Mouse (Mus musculus): ENCODE measurements at regions not wholly inside any gene's neighbourhood (a gene's known extent, or its start where the extent isn't known, plus 50 kb on each side); places are given as distances from the start of the nearest gene placed in this dataset.

GRCm38 (mm10) chr13:47368041-47368823 is 245.8 kb downstream of the Rnf144b start:
- ATAC-seq (ENCODE audit: low read depth) = peak; percentile 49; the same call in 1 of the 2 replicates
- Histone ChIP-seq H3K9ac (replicated peaks; ENCODE audit: low read depth, low read length) (no peak overlapping the region), H3K4me1 (ENCODE audit: control insufficient read depth, insufficient read depth, low read length) (0 out of 2 replicates have a peak, but pooled peaks cover 4% of the 10 kb centered on the region), H3K9me3 (ENCODE audit: control insufficient read depth, low read length) (no peaks in the 10 kb centered on the region), H3K4me2 (ENCODE audit: low read depth, low read length) (no peak overlapping the region), H3K4me3 (ENCODE audit: low read depth, low read length) (no peak overlapping the region), H3K27ac (ENCODE audit: low read depth, low read length) (no peak overlapping the region), H3K27me3 (ENCODE audit: control insufficient read depth, insufficient read depth, low read length) (no peaks in the 10 kb centered on the region), H3K36me3 (ENCODE audit: control insufficient read depth, insufficient read depth, low read length) (no peaks in the 10 kb centered on the region)
- WGBS = 19% methylated on average over 13 of the region's 13 CpGs

- H3K36me3 ChIP-seq (ENCODE audit: control insufficient read depth, insufficient read depth, low read length) = no peaks in the 10 kb centered on the region
- no peak overlapping the region for H3K9ac ChIP-seq (replicated peaks; ENCODE audit: low read depth, low read length)
- no peak overlapping the region for H3K27ac ChIP-seq (ENCODE audit: low read depth, low read length)
- H3K27me3 ChIP-seq (ENCODE audit: control insufficient read depth, insufficient read depth, low read length) = no peaks in the 10 kb centered on the region
- no peaks in the 10 kb centered on the region for H3K4me1 ChIP-seq (ENCODE audit: control insufficient read depth, insufficient read depth, low read length)
- no peak for ATAC-seq (ENCODE audit: low read depth)
- no peak overlapping the region for H3K4me2 ChIP-seq (ENCODE audit: low read depth, low read length)
- H3K9me3 ChIP-seq (ENCODE audit: control insufficient read depth, low read length) = no peaks in the 10 kb centered on the region
- 70% methylated on average over 1 of the region's 1 CpGs for WGBS
- H3K4me3 ChIP-seq (ENCODE audit: low read depth, low read length) = no peak overlapping the region
Observed at GRCm38 (mm10) chr13:47374583-47374982, 252.1 kb downstream of the Rnf144b start.

- WGBS = 59% methylated on average over 5 of the region's 5 CpGs
- Histone ChIP-seq H3K4me1 (ENCODE audit: control insufficient read depth, insufficient read depth, low read length) (no peaks in the 10 kb centered on the region), H3K27me3 (ENCODE audit: control insufficient read depth, insufficient read depth, low read length) (no peaks in the 10 kb centered on the region), H3K9me3 (ENCODE audit: control insufficient read depth, low read length) (no peaks in the 10 kb centered on the region), H3K36me3 (ENCODE audit: control insufficient read depth, insufficient read depth, low read length) (no peaks in the 10 kb centered on the region), H3K9ac (replicated peaks; ENCODE audit: low read depth, low read length) (no peak overlapping the region), H3K4me3 (ENCODE audit: low read depth, low read length) (no peak overlapping the region), H3K27ac (ENCODE audit: low read depth, low read length) (no peak overlapping the region), H3K4me2 (ENCODE audit: low read depth, low read length) (no peak overlapping the region)
- ATAC-seq (ENCODE audit: low read depth) = no peak
Observed at GRCm38 (mm10) chr13:47391023-47391422, 268.6 kb downstream of the Rnf144b start.

- no peaks in the 10 kb centered on the region for H3K4me1 ChIP-seq (ENCODE audit: control insufficient read depth, insufficient read depth, low read length)
- H3K4me2 ChIP-seq (ENCODE audit: low read depth, low read length) = no peak overlapping the region
- WGBS = 57% methylated on average over 8 of the region's 8 CpGs
- no peak overlapping the region for H3K4me3 ChIP-seq (ENCODE audit: low read depth, low read length)
- no peak overlapping the region for H3K9ac ChIP-seq (replicated peaks; ENCODE audit: low read depth, low read length)
- no peaks in the 10 kb centered on the region for H3K27me3 ChIP-seq (ENCODE audit: control insufficient read depth, insufficient read depth, low read length)
- peak overlapping the region; percentile 45; the same call in 1 of the 2 replicates for H3K27ac ChIP-seq (ENCODE audit: low read depth, low read length)
- no peak for ATAC-seq (ENCODE audit: low read depth)
- no peaks in the 10 kb centered on the region for H3K36me3 ChIP-seq (ENCODE audit: control insufficient read depth, insufficient read depth, low read length)
- no peaks in the 10 kb centered on the region for H3K9me3 ChIP-seq (ENCODE audit: control insufficient read depth, low read length)
Observed at GRCm38 (mm10) chr13:47397726-47398350, 275.4 kb downstream of the Rnf144b start.

- no peak overlapping the region for H3K4me3 ChIP-seq (ENCODE audit: low read depth, low read length)
- H3K9ac ChIP-seq (replicated peaks; ENCODE audit: low read depth, low read length) = no peak overlapping the region
- H3K4me2 ChIP-seq (ENCODE audit: low read depth, low read length) = no peak overlapping the region
- ATAC-seq (ENCODE audit: low read depth) = no peak
- H3K36me3 ChIP-seq (ENCODE audit: control insufficient read depth, insufficient read depth, low read length) = no peaks in the 10 kb centered on the region
- no peaks in the 10 kb centered on the region for H3K4me1 ChIP-seq (ENCODE audit: control insufficient read depth, insufficient read depth, low read length)
- WGBS = 58% methylated on average over 5 of the region's 5 CpGs
- H3K27ac ChIP-seq (ENCODE audit: low read depth, low read length) = 0 out of 2 replicates have a peak overlapping the region, but pooled peaks have one; percentile 10
- H3K9me3 ChIP-seq (ENCODE audit: control insufficient read depth, low read length) = no peaks in the 10 kb centered on the region
- no peaks in the 10 kb centered on the region for H3K27me3 ChIP-seq (ENCODE audit: control insufficient read depth, insufficient read depth, low read length)
Observed at GRCm38 (mm10) chr13:47398976-47399375, 276.5 kb downstream of the Rnf144b start.

GRCm38 (mm10) chr13:47413261-47413660 is 290.8 kb downstream of the Rnf144b start:
- 90% methylated on average over 3 of the region's 3 CpGs for WGBS
- H3K4me1 ChIP-seq (ENCODE audit: control insufficient read depth, insufficient read depth, low read length) = no peaks in the 10 kb centered on the region
- H3K4me2 ChIP-seq (ENCODE audit: low read depth, low read length) = no peak overlapping the region
- H3K36me3 ChIP-seq (ENCODE audit: control insufficient read depth, insufficient read depth, low read length) = no peaks in the 10 kb centered on the region
- no peak overlapping the region for H3K27ac ChIP-seq (ENCODE audit: low read depth, low read length)
- no peak for ATAC-seq (ENCODE audit: low read depth)
- H3K9ac ChIP-seq (replicated peaks; ENCODE audit: low read depth, low read length) = no peak overlapping the region
- no peak overlapping the region for H3K4me3 ChIP-seq (ENCODE audit: low read depth, low read length)
- no peaks in the 10 kb centered on the region for H3K9me3 ChIP-seq (ENCODE audit: control insufficient read depth, low read length)
- no peaks in the 10 kb centered on the region for H3K27me3 ChIP-seq (ENCODE audit: control insufficient read depth, insufficient read depth, low read length)

- 66% methylated on average over 9 of the region's 9 CpGs for WGBS
- Histone ChIP-seq H3K9ac (replicated peaks; ENCODE audit: low read depth, low read length) (no peak overlapping the region), H3K4me2 (ENCODE audit: low read depth, low read length) (no peak overlapping the region), H3K27me3 (ENCODE audit: control insufficient read depth, insufficient read depth, low read length) (no peaks in the 10 kb centered on the region), H3K4me3 (ENCODE audit: low read depth, low read length) (no peak overlapping the region), H3K4me1 (ENCODE audit: control insufficient read depth, insufficient read depth, low read length) (no peaks in the 10 kb centered on the region), H3K36me3 (ENCODE audit: control insufficient read depth, insufficient read depth, low read length) (no peaks in the 10 kb centered on the region), H3K9me3 (ENCODE audit: control insufficient read depth, low read length) (no peaks in the 10 kb centered on the region), H3K27ac (ENCODE audit: low read depth, low read length) (no peak overlapping the region)
- no peak for ATAC-seq (ENCODE audit: low read depth)
Observed at GRCm38 (mm10) chr13:47413940-47414339, 291.5 kb downstream of the Rnf144b start.

- no peak overlapping the region for H3K4me3 ChIP-seq (ENCODE audit: low read depth, low read length)
- no peaks in the 10 kb centered on the region for H3K9me3 ChIP-seq (ENCODE audit: control insufficient read depth, low read length)
- no peaks in the 10 kb centered on the region for H3K4me1 ChIP-seq (ENCODE audit: control insufficient read depth, insufficient read depth, low read length)
- no peaks in the 10 kb centered on the region for H3K27me3 ChIP-seq (ENCODE audit: control insufficient read depth, insufficient read depth, low read length)
- no peak overlapping the region for H3K4me2 ChIP-seq (ENCODE audit: low read depth, low read length)
- no peak overlapping the region; the same call in 1 of the 2 replicates for H3K27ac ChIP-seq (ENCODE audit: low read depth, low read length)
- no peak for ATAC-seq (ENCODE audit: low read depth)
- no peaks in the 10 kb centered on the region for H3K36me3 ChIP-seq (ENCODE audit: control insufficient read depth, insufficient read depth, low read length)
- WGBS = 60% methylated on average over 8 of the region's 8 CpGs
- no peak overlapping the region for H3K9ac ChIP-seq (replicated peaks; ENCODE audit: low read depth, low read length)
Observed at GRCm38 (mm10) chr13:47429856-47430365, 307.5 kb downstream of the Rnf144b start.

- H3K4me1 ChIP-seq (ENCODE audit: control insufficient read depth, insufficient read depth, low read length) = no peaks in the 10 kb centered on the region
- H3K4me2 ChIP-seq (ENCODE audit: low read depth, low read length) = no peak overlapping the region
- no peaks in the 10 kb centered on the region for H3K27me3 ChIP-seq (ENCODE audit: control insufficient read depth, insufficient read depth, low read length)
- H3K9ac ChIP-seq (replicated peaks; ENCODE audit: low read depth, low read length) = no peak overlapping the region
- H3K27ac ChIP-seq (ENCODE audit: low read depth, low read length) = no peak overlapping the region; the same call in 1 of the 2 replicates
- 71% methylated on average over 9 of the region's 9 CpGs for WGBS
- ATAC-seq (ENCODE audit: low read depth) = no peak
- H3K36me3 ChIP-seq (ENCODE audit: control insufficient read depth, insufficient read depth, low read length) = no peaks in the 10 kb centered on the region
- no peak overlapping the region for H3K4me3 ChIP-seq (ENCODE audit: low read depth, low read length)
- H3K9me3 ChIP-seq (ENCODE audit: control insufficient read depth, low read length) = no peaks in the 10 kb centered on the region
Observed at GRCm38 (mm10) chr13:47430409-47430808, 308.0 kb downstream of the Rnf144b start.

Measured in neural tube, embryonic 14.5 days (tissue).